Mouse (Mus musculus) heart, adult 18-20 months (tissue): ENCODE data around the gene Suclg1. TPM values are rescaled to one million over a fixed set of nuclear protein-coding genes. Genes with fewer than 3 reads are reported as not detected.
A peak's percentile ranks its signal among the peaks of the same experiment; 100 is the strongest.

Source experiments
- DNase-seq, 2 experiments: peaks; one replicate each; pipeline ENCODE4 v3.0.0; 2021 to 2022; ENCODE audit warnings: mixed read lengths in 1 of 2
- total RNA-seq, 2 experiments: library from RNA; stranded (reverse); gene quantifications; 2 replicates each; pipeline ENCODE4 v1.2.3; 2021

The Suclg1 gene
- total RNA-seq, 2 experiments from 2014 or later = 523 to 589 TPM

- DNase-seq = peak in 1 of 2 experiments; percentile 9
Measured at GRCm38 (mm10) chr6:73249049-73249422, 854 bp downstream of the Suclg1 start.

GRCm38 (mm10) chr6:73249851-73250250 lies 1.7 kb downstream of the Suclg1 start:
- DNase-seq = no peak

GRCm38 (mm10) chr6:73251336-73251735 lies 3.2 kb downstream of the Suclg1 start:
- DNase-seq = no peak

GRCm38 (mm10) chr6:73252396-73252795 lies 4.2 kb downstream of the Suclg1 start:
- DNase-seq = no peak

GRCm38 (mm10) chr6:73253006-73253405 lies 4.8 kb downstream of the Suclg1 start:
- no peak for DNase-seq

GRCm38 (mm10) chr6:73253584-73253983 lies 5.4 kb downstream of the Suclg1 start:
- no peak for DNase-seq

- DNase-seq = peak; percentile 42 to 47
Measured at GRCm38 (mm10) chr6:73254307-73255228, 6.4 kb downstream of the Suclg1 start.

GRCm38 (mm10) chr6:73257068-73257467 lies 8.9 kb downstream of the Suclg1 start:
- no peak for DNase-seq

- DNase-seq = no peak
Measured at GRCm38 (mm10) chr6:73260110-73260509, 11.9 kb downstream of the Suclg1 start.

GRCm38 (mm10) chr6:73264801-73265200 lies 16.6 kb downstream of the Suclg1 start:
- DNase-seq = no peak

GRCm38 (mm10) chr6:73267738-73268311 lies 19.6 kb downstream of the Suclg1 start:
- DNase-seq = no peak

GRCm38 (mm10) chr6:73269374-73269773 lies 21.2 kb downstream of the Suclg1 start:
- DNase-seq = no peak

GRCm38 (mm10) chr6:73271546-73272091 lies 23.4 kb downstream of the Suclg1 start:
- no peak for DNase-seq

GRCm38 (mm10) chr6:73275002-73275401 lies 26.8 kb downstream of the Suclg1 start:
- no peak for DNase-seq

GRCm38 (mm10) chr6:73279681-73280080 lies 31.5 kb downstream of the Suclg1 start:
- DNase-seq = no peak

GRCm38 (mm10) chr6:73280546-73281115 lies 32.4 kb downstream of the Suclg1 start:
- DNase-seq = peak in 1 of 2 experiments; percentile 18

GRCm38 (mm10) chr6:73286326-73286725 lies 38.1 kb downstream of the Suclg1 start:
- DNase-seq = no peak

- DNase-seq = no peak
Measured at GRCm38 (mm10) chr6:73306837-73307236, 58.7 kb downstream of the Suclg1 start.

GRCm38 (mm10) chr6:73308685-73309520 lies 60.7 kb downstream of the Suclg1 start:
- no peak for DNase-seq

- no peak for DNase-seq
Measured at GRCm38 (mm10) chr6:73311335-73311734, 63.2 kb downstream of the Suclg1 start.

GRCm38 (mm10) chr6:73311786-73312185 lies 63.6 kb downstream of the Suclg1 start:
- DNase-seq = no peak
